Mouse (Mus musculus) lung, embryonic 15.5 days (tissue): Measurements from ENCODE around the gene Gm44503. TPM values are rescaled to one million over a fixed set of nuclear protein-coding genes. Genes with fewer than 3 reads are reported as not detected.

Source experiments
- microRNA-seq: library from miRNA; unstranded; fragments of <30 nt; microRNA quantifications from one replicate; pipeline ENCODE4, GENCODE M21; 2016
- polyA plus RNA-seq: library from polyadenylated mRNA; unstranded; fragments of >200 nt; fragmentation: Nextera tagmentation; extraction: Ambion mirVana; gene quantifications from 2 replicates; pipeline ENCODE4 v1.2.1, GENCODE M21; 2015

Gene Gm44503
- polyA plus RNA-seq, 1 experiment from 2014 or later = not detected

Small RNAs within 50 kb of the gene (microRNA-seq; reads per million reads assigned to microRNA genes)
- gene Gm27353 = not detected

Other genes starting within 250 kb of the Gm44503 start
- gene Prtg, start 152.0 kb upstream of the Gm44503 start, polyA plus RNA-seq = 0.50 and 0.58 TPM in 2 replicates
- 3.6 and 4.1 TPM in 2 replicates for gene Pygo1, start 33.2 kb upstream of the Gm44503 start, polyA plus RNA-seq
- gene Dyx1c1, start 67 bp upstream of the Gm44503 start, polyA plus RNA-seq = 1.2 and 1.6 TPM in 2 replicates
- 19.7 and 20.6 TPM in 2 replicates for gene Ccpg1os, start 26.5 kb downstream of the Gm44503 start, polyA plus RNA-seq
- gene Ccpg1, start 26.6 kb downstream of the Gm44503 start, polyA plus RNA-seq = 28.7 and 31.3 TPM in 2 replicates
- gene Pigb, start 81.5 kb downstream of the Gm44503 start, polyA plus RNA-seq = 9.5 and 12.7 TPM in 2 replicates
- 8.8 and 10.1 TPM in 2 replicates for gene Rab27a, start 86.0 kb downstream of the Gm44503 start, polyA plus RNA-seq
- 0.09 TPM in 1 of 2 replicates, not detected in the other for gene Khdc3, start 143.0 kb downstream of the Gm44503 start, polyA plus RNA-seq
- gene Gm20509, start 143.6 kb downstream of the Gm44503 start, polyA plus RNA-seq = not detected in 2 replicates
- 98.4 and 108 TPM in 2 replicates for gene Rsl24d1, start 154.6 kb downstream of the Gm44503 start, polyA plus RNA-seq